Mouse (Mus musculus) kidney, adult 9 months (tissue): ENCODE results near the gene Pip4k2c.
A peak's percentile ranks its signal among the peaks of the same experiment; 100 is the strongest.

Experiments
- DNase-seq: peaks from one replicate; pipeline ENCODE4 v3.0.0; 2022

Gene Pip4k2c

GRCm38 (mm10) chr10:127211414-127211854 lies at the start of gene Pip4k2c:
TSS of gene Pip4k2c (minus strand) at chr10:127211585.
- DNase-seq, result peak; percentile 97

DNA sequence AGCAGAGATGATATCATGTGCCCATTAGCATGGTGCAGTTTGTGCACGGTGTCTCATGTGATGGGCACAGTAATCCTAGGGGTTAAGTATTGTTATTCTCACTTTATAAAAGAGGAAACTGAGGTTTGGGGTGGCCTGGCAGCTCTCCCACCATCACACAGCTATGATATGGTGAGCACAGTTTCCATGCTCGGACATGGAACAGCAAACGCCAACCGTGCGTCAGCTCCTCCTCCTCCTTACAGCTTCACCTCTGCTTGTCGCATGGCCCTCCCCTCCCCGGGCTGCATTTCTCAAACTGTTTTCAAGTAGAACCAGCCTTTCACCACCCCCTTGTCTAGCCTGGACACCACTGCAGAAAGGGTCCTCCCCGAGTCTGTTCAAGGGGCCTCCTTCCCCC lies 47.1 kb upstream of the Pip4k2c start:
- DNase-seq, result no peak

- no peak for DNase-seq
Measured at GRCm38 (mm10) chr10:127257790-127258189, 46.4 kb upstream of the Pip4k2c start.

GRCm38 (mm10) chr10:127255625-127256345 lies 44.4 kb upstream of the Pip4k2c start:
- peak; percentile 53 for DNase-seq

- no peak for DNase-seq
Measured at GRCm38 (mm10) chr10:127250810-127251209, 39.4 kb upstream of the Pip4k2c start.

DNA sequence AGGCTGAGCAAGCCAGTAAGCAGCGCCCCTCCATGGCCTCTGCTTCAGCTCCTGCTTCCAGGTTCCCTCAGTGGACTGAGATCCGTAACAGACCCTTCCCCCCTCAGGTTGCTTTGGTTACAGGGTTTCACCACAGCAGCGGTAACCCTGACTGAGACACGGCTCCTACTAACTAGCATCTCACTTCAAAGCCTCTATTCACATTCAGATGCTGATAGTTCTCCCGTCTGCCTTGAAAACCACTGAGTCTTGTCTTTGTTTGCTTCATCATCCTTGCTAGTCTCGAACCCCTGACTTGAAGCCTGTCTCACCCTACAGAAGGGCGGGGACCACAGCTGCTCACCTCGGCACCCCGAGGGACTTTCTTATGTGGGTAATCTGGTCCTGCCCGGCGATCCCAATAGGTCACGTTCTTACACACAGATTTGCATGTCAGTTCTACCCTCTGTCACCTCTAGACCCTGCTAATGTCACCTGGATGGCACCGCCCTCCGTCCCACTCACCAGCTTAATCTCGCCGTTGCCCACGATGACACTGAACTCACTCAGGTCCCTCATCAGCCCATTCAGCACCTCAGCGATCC lies 26.9 kb upstream of the Pip4k2c start:
- DNase-seq, result no peak

DNA sequence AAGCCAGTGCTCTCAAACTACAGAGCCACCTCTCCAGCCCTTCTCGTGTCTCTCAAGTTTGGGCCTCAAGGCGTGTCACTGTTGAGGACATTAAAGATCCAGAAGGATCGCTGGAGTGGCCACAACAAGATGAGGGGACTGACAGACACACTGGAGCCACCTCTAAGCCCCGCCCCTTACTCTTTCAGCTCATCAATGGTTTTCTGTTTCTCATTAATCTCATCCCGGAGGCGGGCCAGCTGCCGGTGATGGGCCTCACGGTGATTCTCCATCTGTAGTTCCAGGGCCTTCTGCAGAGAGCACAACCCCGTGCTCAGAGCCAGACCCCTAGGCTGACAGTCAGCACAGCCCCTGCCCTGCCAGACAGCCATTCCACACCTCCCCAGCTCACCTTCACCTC lies 25.2 kb upstream of the Pip4k2c start:
- DNase-seq, result no peak

DNA sequence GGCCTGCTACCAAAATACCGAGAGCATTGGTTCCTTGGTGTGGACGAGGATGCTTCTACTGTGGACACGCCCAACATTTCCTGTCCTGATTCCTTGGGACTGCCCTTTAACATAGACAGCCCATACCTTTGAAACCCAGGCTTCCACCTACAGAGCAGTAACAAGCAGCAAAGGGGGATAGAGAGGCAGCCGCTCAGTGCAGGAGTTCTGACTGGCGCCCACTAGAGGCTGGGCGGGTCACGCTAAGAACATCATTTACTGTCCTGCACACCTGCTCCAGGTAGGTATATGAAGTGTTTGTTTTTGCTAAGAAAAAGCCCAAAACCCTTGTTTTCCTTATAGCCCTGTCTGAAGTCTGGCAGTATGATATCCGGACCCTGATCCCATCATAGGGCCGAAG lies 21.8 kb upstream of the Pip4k2c start:
- DNase-seq, result no peak

- no peak for DNase-seq
Measured at GRCm38 (mm10) chr10:127231741-127232140, 20.4 kb upstream of the Pip4k2c start.

DNA sequence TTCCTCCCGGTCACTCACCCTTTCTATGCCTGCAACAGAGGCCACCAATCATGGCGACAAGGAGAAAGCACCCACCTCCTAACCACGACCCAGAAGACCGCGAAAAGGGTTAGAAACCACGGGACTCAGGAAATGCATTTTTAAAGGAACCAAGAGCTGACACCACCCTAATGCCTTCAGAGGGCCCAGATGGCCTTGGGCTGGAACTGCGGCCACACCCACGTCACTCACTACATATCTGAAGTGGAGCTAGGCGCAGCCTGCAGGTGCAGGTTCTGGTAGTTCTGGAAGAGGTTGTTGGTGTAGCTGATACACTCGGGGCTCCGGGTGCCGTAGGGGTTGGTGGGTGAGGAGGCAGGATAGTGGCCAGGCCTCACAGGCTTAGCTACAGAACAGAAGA lies 19.3 kb upstream of the Pip4k2c start:
- DNase-seq, result no peak

- peak; percentile 82 for DNase-seq
Measured at GRCm38 (mm10) chr10:127228897-127229296, 17.5 kb upstream of the Pip4k2c start.

GRCm38 (mm10) chr10:127227163-127227562 lies 15.8 kb upstream of the Pip4k2c start:
- DNase-seq, result no peak

DNA sequence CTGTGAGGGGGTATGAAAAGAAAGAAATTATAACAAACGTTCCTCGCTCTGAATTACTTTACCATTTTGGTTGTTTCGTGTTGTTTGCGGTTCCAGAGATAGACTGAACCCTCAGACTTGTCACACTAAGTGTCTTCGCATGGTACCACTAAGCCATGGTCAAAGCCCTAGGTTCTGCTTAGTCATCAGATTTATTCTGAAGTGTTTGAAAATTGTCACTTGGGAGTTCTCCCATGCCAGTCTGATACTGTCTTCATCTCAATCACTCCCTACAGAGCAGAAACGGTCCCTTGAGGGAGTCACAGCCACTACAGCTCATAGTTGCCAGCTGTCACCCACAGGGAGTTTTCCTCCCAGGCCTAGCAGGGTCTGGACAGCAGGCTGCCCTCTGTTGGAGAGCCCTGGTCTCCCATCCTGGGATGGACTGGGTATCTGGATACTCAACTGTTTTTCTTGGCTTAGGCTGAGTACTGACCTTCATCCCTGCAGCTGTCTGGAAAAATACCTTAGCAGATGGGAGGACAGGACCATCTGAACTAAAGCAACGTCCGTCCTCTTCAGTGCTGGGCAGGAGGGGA lies 15.0 kb upstream of the Pip4k2c start:
- DNase-seq, result peak; percentile 36

DNA sequence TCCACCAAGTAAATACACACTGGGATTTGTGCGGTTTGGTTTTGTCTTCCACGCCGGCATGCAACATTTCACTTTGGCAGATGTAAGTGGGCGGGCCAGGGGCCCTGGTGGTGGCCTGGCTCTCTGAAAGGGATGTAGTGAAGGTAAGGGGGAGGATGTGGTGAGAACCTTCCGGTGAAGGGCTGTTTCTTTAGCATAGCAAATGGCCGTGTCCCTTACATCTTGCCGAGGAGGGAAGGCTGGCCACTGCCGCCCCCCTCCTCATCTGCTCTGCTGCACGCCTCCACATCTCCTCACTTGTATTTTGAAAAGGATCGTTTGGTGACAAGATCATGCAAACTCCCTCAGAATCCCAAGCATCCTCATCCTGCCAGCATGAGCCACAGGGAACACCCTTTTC lies 14.3 kb upstream of the Pip4k2c start:
- no peak for DNase-seq

DNA sequence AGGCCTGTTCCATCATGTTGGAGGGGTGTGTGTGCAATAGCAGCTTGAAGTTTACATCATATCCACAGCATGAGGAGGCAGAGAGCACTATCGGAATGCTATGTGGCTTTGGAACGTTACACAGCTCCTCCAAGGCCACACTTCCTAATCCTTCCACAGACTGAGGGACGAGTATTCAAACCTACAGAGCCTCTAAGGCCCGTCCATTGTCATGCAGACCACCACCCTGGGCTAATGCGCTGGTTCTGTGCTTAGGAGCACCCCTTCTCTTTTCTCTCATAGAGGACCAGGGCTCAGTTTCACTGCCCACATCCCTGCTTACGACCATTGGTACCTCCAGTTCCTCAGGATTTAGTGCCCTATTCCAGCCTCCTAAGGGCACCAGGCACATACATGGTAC lies 13.8 kb upstream of the Pip4k2c start:
- no peak for DNase-seq

DNA sequence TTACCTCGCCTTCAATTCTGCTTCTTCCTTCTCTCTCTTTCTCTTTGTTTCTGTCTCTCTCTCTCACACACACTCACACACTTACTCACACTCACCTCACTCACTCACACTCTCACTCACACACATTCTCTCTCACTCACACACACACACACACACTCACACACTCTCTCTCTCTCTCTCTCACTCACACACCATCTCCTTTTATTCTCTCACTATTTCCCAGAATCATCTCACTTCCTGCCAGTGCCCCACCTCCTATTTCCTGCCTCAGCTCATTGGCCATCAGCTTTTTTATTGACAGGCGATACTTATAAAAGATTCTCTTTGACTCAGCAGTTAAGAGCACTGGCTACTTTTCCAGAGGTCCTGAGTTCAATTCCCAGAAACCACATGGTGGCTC lies 7.0 kb upstream of the Pip4k2c start:
- DNase-seq, result no peak

DNA sequence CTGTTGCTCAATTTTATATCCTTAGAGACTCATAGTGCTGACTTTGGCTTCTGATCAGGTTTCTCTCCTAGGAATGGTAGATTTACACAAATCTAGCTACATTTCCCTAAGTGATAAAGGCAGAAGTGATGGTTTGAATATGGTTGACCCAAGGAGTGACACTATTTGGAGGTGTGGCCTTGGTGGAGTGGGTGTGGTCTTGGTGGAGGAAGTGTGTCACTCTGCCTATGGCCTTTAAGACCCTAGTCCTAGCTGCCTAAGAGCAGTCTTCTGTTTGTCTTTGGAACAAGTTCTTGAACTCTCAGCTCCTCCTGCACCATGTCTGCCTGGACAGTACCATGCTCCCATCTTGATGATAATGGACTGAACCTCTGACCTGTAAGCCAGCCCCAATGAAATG lies 5.8 kb upstream of the Pip4k2c start:
- DNase-seq, result no peak

GRCm38 (mm10) chr10:127216456-127216855 lies 5.1 kb upstream of the Pip4k2c start:
- DNase-seq, result no peak

DNA sequence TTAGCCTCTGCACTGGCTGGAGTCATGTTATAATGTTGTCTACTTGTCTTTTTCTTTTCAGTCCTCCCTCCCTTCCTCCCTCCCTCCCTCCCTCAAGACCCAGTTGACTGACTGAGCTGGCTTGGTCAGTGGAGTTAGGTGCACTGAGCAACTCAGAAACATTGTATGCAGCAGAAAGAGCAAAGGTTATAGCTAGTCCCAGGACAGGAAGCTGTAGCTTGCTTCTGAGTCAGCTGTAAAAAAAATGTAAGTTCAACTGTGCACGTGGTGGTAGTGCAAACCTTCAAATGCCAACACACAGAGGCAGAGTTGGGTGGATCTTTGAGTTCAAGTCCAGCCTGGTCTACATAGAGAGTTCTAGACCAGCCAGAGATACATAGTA lies 3.0 kb upstream of the Pip4k2c start:
- no peak for DNase-seq

- DNase-seq, result no peak
Measured at GRCm38 (mm10) chr10:127213704-127214421, 2.5 kb upstream of the Pip4k2c start.

DNA sequence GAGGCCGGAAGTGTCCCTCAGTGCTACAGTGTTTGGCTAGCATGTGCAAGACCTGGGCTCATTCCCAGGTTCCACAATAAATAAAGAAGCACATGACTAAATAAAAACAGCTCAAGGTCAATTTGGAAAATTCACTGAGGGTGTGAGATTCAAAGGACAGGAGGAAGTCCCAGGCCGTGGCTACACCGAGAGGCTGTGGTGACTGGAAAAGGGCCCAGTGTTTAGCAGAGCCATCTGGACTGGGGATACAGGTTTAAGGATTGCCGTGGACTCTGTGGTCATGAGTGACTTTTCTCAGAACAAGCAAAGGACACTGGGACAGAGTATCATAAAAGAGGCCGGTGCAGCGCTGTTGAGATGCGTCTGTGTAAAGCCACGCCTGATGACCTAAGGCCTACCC lies 1.9 kb upstream of the Pip4k2c start:
- no peak for DNase-seq

DNA sequence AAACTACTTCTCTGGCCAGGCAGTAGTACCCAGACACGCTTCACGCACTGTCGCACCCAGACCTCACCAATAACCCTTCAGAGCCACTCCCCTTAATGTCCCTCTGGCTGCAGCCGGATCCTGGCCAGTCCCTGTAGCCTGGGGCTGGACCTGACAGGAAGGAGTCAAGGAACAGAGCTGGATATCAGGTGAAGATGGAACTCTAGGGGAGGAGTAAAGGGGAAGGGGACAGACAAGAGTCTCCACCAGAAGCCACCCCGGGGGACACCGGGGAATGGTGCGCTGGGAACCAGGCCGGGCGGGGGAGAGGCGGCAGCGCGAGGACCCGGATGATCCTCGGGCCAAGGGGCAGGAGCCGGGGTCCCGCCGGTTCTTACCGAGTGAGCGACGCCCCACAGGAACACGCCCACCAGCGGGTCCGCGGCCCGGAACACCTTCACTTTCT lies 402 bp downstream of the Pip4k2c start:
- DNase-seq, result peak; percentile 91

GRCm38 (mm10) chr10:127209928-127210570 lies 1.3 kb downstream of the Pip4k2c start:
- no peak for DNase-seq
